Mouse (Mus musculus): Measurements from ENCODE around the gene Sh3bgrl2.
A peak's percentile ranks its signal among the peaks of the same experiment; 100 is the strongest.

The Sh3bgrl2 gene

GRCm38 (mm10) chr9:83628669-83629612, 80.8 kb downstream of the Sh3bgrl2 start:
- DNase-seq (ENCODE audit: low read depth, low spot score) = peak; percentile 25

DNA sequence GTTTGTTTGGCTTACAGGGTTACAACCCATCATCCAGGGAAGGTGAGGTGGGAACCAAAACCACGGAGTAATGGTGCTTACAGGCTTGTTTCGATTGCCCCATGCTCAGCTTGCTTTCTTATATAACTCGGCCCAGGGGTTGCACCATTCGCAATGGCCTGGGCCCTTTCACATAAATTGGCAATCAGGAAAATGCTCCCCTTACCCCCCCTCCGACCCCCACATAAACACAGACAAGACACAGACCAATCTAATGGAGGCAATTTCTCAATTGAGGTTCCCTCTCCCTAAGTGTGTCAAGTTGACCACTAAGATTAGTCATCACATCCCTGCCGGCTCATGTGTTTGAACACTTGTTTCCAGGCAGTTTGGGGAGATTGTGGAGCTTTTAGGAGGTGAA, 82.2 kb downstream of the Sh3bgrl2 start:
- no peak for DNase-seq (ENCODE audit: low read depth, low spot score)

- DNase-seq (ENCODE audit: low read depth, low spot score) = no peak
Observed at GRCm38 (mm10) chr9:83631920-83632319, 83.8 kb downstream of the Sh3bgrl2 start.

DNA sequence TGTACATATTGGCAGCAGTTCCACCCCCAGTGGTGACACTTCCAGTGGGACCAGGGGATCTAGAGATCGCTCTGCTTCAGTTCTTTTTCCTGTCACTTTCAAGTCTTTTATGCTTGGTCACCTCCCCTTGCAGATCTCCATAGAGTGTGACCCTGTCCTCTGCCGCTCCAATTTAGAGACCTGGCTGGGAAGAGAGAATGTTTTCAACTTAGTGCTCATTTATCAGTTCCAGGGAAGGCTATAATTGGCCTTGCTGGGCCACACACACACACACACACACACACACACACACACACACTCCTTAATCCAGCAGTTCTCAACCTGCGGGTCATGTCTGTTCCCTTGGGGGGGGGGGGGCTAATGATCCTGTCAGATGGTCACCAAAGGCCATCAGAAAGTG, 86.6 kb downstream of the Sh3bgrl2 start:
- DNase-seq (ENCODE audit: low read depth, low spot score) = no peak

DNA sequence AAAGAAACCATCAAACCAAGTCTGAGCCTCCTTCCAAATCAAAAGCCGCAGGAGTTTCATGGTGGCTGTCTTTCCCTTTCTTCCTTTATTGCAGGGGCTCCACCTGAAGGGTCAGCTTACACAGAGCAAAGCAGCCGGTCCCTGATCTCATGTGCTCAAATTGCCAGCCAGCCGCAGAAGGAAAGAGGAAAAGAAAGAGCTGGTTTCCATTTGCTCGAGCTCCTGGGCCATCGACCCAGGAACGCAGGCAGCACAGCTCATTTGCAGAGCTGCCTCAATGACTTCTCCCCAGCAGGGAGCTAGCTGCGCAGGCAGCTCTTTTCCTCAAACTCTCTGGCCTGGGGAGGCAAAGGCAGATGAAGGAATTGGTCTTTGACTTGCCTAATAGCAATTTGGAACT, 87.9 kb downstream of the Sh3bgrl2 start:
- DNase-seq (ENCODE audit: low read depth, low spot score) = no peak

GRCm38 (mm10) chr9:83643139-83643538, 95.0 kb downstream of the Sh3bgrl2 start:
- DNase-seq (ENCODE audit: low read depth, low spot score) = no peak

GRCm38 (mm10) chr9:83643833-83644232, 95.7 kb downstream of the Sh3bgrl2 start:
- no peak for DNase-seq (ENCODE audit: low read depth, low spot score)

DNA sequence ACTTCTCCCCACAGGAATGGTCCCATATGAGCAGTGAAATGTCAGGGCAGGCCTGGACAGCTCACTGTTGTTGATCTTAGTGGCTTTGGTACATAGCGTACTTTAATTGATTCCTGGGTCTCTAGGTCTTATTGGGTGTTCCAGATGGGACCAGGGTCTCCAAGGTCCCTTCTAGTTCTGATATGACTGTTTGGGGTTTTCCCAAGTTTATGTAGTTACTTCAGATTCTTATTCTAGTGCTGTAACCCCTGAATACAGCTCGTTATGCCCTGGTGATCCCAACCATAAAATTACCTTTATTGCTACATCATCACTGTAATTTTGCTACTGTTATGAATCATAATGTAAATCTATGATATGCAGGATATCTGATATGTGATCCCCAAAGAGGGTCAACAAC, 98.1 kb downstream of the Sh3bgrl2 start:
- DNase-seq (ENCODE audit: low read depth, low spot score) = no peak

- DNase-seq (ENCODE audit: low read depth, low spot score) = peak; percentile 63
Observed at GRCm38 (mm10) chr9:83646691-83647090, 98.6 kb downstream of the Sh3bgrl2 start.

GRCm38 (mm10) chr9:83647919-83648705, 100.0 kb downstream of the Sh3bgrl2 start:
- DNase-seq (ENCODE audit: low read depth, low spot score) = peak; percentile 40

- DNase-seq (ENCODE audit: low read depth, low spot score) = peak; percentile 19
Observed at GRCm38 (mm10) chr9:83648733-83649132, 100.6 kb downstream of the Sh3bgrl2 start.

DNA sequence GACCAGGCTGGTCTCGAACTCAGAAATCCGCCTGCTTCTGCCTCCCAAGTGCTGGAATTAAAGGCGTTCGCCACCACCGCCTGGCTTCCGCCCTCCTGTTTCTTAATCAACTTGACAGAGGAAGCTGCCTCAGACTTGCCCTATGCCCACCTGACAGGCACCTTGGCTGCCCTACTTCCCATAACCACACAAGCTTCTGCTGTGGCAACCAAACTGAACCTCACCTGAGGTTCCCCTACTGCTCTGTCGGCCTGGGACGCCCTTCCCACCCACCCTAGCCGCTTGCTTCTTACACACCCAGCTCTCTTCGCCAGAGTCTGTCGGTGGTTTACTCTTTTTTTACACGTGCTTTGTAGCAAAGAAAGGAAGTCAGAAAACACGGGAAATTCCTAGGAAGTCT, 103.9 kb downstream of the Sh3bgrl2 start:
- DNase-seq (ENCODE audit: low read depth, low spot score) = no peak

DNA sequence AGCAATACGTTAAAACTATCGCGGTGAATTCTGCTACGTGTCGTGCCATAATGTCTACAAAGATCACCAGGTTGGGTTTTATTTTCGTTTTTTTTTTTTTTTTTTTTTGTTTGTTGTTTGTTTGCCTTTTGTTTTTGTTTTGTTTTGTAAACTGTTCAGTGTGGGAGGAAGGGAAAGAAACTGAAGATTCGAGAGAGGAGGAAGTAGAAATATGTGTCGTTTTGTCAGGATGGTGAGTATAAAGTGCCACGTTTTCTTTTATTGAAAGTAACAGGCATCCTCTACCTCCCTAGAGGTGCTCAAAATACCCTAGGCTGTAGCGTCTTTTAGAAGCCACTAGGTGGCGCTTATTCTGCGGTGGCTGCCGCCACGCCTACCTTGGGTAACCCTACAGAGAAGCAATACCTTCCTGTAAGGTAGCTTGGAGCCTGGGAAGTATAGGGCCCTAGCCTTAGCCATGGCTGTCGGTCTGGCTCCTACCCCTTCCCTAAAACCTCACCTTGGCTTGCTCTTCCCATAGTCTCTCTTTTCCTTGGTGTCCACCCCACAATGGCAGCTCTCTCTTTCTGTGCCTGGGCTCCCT, 104.6 kb downstream of the Sh3bgrl2 start:
- DNase-seq (ENCODE audit: low read depth, low spot score) = peak; percentile 22

GRCm38 (mm10) chr9:83654601-83655000, 106.5 kb downstream of the Sh3bgrl2 start:
- no peak for DNase-seq (ENCODE audit: low read depth, low spot score)

DNA sequence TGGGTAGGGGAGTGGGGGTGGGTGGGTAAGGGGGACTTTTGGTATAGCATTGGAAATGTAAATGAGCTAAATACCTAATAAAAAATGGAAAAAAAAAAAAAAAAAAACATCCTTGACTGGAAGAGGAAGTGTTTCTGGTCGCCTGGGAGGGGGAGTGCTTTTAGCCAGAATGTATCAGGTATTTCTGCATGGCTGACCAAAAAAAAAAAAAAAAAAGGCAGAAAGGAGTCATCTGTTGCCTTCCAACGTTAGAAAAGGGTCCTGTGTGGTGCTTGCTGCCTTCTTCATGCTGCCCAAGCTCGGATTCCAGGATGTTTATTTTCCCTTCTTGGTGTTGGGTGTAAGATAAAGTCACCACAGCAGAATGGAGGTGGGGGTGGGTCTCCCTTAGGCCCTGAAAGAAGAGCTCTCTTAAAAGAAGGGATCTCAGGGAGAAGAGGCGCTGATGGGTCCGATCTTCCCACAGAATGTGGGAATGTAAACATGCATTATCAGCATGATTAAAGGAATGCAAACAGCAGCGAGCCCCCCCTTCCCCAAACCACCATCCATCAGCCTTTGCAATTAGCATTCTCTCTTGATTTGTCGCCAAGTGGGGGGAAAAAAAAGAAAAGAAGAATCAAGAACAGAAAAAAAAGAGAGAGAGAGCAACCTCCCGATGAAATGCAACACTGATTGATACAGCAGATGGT, 109.0 kb downstream of the Sh3bgrl2 start:
- no peak for DNase-seq (ENCODE audit: low read depth, low spot score)

- no peak for DNase-seq (ENCODE audit: low read depth, low spot score)
Observed at GRCm38 (mm10) chr9:83657652-83658002, 109.5 kb downstream of the Sh3bgrl2 start.

DNA sequence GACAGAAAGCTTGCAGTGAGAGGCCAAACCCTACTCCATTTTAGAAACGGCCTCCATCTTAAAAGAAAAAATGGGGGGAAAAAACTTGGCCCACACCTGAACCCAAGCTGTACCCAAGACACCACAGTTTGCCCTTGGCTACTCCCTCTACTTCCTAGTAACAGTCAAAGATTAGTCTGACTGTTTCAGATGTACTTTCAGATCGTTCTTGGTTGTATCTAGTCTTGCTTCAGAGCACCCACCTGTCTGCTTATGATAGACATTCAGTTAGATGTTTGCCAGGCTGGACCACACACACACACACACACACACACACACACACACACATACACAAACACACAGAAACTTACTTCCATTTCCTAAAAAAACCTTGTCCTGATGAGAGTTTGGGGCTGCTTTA, 111.0 kb downstream of the Sh3bgrl2 start:
- DNase-seq (ENCODE audit: low read depth, low spot score) = no peak

DNA sequence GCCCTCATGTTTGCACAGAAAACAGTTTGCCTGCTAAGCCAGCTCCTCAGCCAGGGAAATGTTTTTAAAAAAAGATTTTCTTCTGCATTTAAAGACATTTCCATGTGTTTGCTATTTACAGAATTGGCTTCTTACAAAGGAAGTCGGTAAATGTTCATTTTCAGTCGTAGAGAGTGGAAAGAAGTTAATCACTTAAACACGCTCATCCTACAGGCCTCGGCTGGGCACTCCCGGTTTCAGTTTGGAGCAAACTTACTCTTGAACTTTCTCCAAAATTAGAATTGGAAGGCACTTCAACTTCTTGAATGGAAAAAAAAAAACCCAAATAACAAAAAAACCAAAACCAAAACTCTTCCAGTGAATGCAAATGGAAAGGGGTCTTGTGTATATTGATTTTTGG, 113.7 kb downstream of the Sh3bgrl2 start:
- DNase-seq (ENCODE audit: low read depth, low spot score) = no peak

GRCm38 (mm10) chr9:83663981-83664897, 116.1 kb downstream of the Sh3bgrl2 start:
- no peak for DNase-seq (ENCODE audit: low read depth, low spot score)

DNA sequence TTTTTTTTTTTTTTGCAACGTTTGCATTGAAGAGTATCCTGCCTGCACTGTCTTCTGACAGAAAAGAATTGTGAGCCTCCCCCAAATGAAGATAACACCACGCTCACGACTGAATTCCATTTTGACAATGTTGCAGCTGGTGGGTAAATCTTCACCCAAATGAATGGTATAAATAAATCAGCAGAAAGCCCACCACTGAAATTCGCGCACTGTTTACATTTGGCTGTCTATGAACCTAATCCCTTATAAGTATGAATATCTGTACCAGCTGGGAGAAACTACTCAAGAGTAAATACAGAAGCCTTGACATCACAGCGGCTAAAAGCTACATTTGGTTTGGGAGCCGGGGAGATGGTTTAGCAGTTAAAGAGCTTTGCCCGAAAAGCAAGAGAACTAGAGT, 116.8 kb downstream of the Sh3bgrl2 start:
- DNase-seq (ENCODE audit: low read depth, low spot score) = no peak

GRCm38 (mm10) chr9:83667031-83667430, 118.9 kb downstream of the Sh3bgrl2 start:
- no peak for DNase-seq (ENCODE audit: low read depth, low spot score)
